Mouse (Mus musculus): ENCODE data around the gene Ankrd27. TPM values are rescaled to one million over a fixed set of nuclear protein-coding genes. Genes with fewer than 3 reads are reported as not detected.

Ankrd27 gene
- polyA plus RNA-seq, 1 experiment from 2014 or later, result 19.5 TPM

- H3K36me3 ChIP-seq (ENCODE audit: control insufficient read depth, insufficient read depth, low read length), result peaks cover 80% of the 10 kb centered on the region
- 88% methylated on average over 4 of the region's 4 CpGs for WGBS
- H3K4me3 ChIP-seq (ENCODE audit: control insufficient read depth in 1 of 2, insufficient read depth in 1 of 2, low read depth in 1 of 2, low read length in 2 of 2), result no peak overlapping the region
- H3K27me3 ChIP-seq (ENCODE audit: control insufficient read depth, insufficient read depth, low read length), result no peaks in the 10 kb centered on the region
- no peaks in the 10 kb centered on the region for H3K9me3 ChIP-seq (ENCODE audit: control insufficient read depth, low read length)
- no peak overlapping the region for H3K27ac ChIP-seq (replicated peaks in 1 of 2; ENCODE audit: control insufficient read depth in 1 of 2, insufficient read depth in 1 of 2, low read depth in 2 of 2, low read length in 2 of 2)
- no peak for ATAC-seq (ENCODE audit: insufficient number of reproducible peaks, insufficient read depth, low FRiP score, low read depth)
- no peak overlapping the region for H3K9ac ChIP-seq (ENCODE audit: low read length)
- H3K4me2 ChIP-seq (ENCODE audit: low read length), result no peak overlapping the region
- no peaks in the 10 kb centered on the region for H3K4me1 ChIP-seq (ENCODE audit: control insufficient read depth in 2 of 2, insufficient read depth in 2 of 2, low read length in 2 of 2)
Measured at GRCm38 (mm10) chr7:35617513-35617912, 31.5 kb downstream of the Ankrd27 start.

- no peak overlapping the region for H3K4me2 ChIP-seq (ENCODE audit: low read length)
- H3K4me1 ChIP-seq (ENCODE audit: control insufficient read depth in 2 of 2, insufficient read depth in 2 of 2, low read length in 2 of 2), result no peaks in the 10 kb centered on the region
- no peak overlapping the region for H3K9ac ChIP-seq (ENCODE audit: low read length)
- H3K36me3 ChIP-seq (ENCODE audit: control insufficient read depth, insufficient read depth, low read length), result peaks cover 80% of the 10 kb centered on the region
- ATAC-seq (ENCODE audit: insufficient number of reproducible peaks, insufficient read depth, low FRiP score, low read depth), result no peak
- 86% methylated on average over 10 of the region's 10 CpGs for WGBS
- no peaks in the 10 kb centered on the region for H3K27me3 ChIP-seq (ENCODE audit: control insufficient read depth, insufficient read depth, low read length)
- H3K4me3 ChIP-seq (ENCODE audit: control insufficient read depth in 1 of 2, insufficient read depth in 1 of 2, low read depth in 1 of 2, low read length in 2 of 2), result no peak overlapping the region
- no peak overlapping the region for H3K27ac ChIP-seq (replicated peaks in 1 of 2; ENCODE audit: control insufficient read depth in 1 of 2, insufficient read depth in 1 of 2, low read depth in 2 of 2, low read length in 2 of 2)
- H3K9me3 ChIP-seq (ENCODE audit: control insufficient read depth, low read length), result no peaks in the 10 kb centered on the region
Measured at GRCm38 (mm10) chr7:35622626-35623025, 36.6 kb downstream of the Ankrd27 start.

GRCm38 (mm10) chr7:35626038-35626437 lies 40.0 kb downstream of the Ankrd27 start:
- H3K9me3 ChIP-seq (ENCODE audit: control insufficient read depth, low read length), result no peaks in the 10 kb centered on the region
- no peak overlapping the region for H3K9ac ChIP-seq (ENCODE audit: low read length)
- H3K36me3 ChIP-seq (ENCODE audit: control insufficient read depth, insufficient read depth, low read length), result peaks cover 78% of the 10 kb centered on the region
- 93% methylated on average over 5 of the region's 5 CpGs for WGBS
- no peak overlapping the region for H3K27ac ChIP-seq (replicated peaks in 1 of 2; ENCODE audit: control insufficient read depth in 1 of 2, insufficient read depth in 1 of 2, low read depth in 2 of 2, low read length in 2 of 2)
- no peaks in the 10 kb centered on the region for H3K4me1 ChIP-seq (ENCODE audit: control insufficient read depth in 2 of 2, insufficient read depth in 2 of 2, low read length in 2 of 2)
- no peak for ATAC-seq (ENCODE audit: insufficient number of reproducible peaks, insufficient read depth, low FRiP score, low read depth)
- no peaks in the 10 kb centered on the region for H3K27me3 ChIP-seq (ENCODE audit: control insufficient read depth, insufficient read depth, low read length)
- no peak overlapping the region for H3K4me3 ChIP-seq (ENCODE audit: control insufficient read depth in 1 of 2, insufficient read depth in 1 of 2, low read depth in 1 of 2, low read length in 2 of 2)
- no peak overlapping the region for H3K4me2 ChIP-seq (ENCODE audit: low read length)

- no peak for ATAC-seq (ENCODE audit: insufficient number of reproducible peaks, insufficient read depth, low FRiP score, low read depth)
- Histone ChIP-seq H3K36me3 (ENCODE audit: control insufficient read depth, insufficient read depth, low read length) (peaks cover 79% of the 10 kb centered on the region), H3K9me3 (ENCODE audit: control insufficient read depth, low read length) (no peaks in the 10 kb centered on the region), H3K27me3 (ENCODE audit: control insufficient read depth, insufficient read depth, low read length) (no peaks in the 10 kb centered on the region), H3K27ac (replicated peaks in 1 of 2; ENCODE audit: control insufficient read depth in 1 of 2, insufficient read depth in 1 of 2, low read depth in 2 of 2, low read length in 2 of 2) (no peak overlapping the region), H3K4me3 (ENCODE audit: control insufficient read depth in 1 of 2, insufficient read depth in 1 of 2, low read depth in 1 of 2, low read length in 2 of 2) (no peak overlapping the region), H3K9ac (ENCODE audit: low read length) (no peak overlapping the region), H3K4me2 (ENCODE audit: low read length) (no peak overlapping the region), H3K4me1 (ENCODE audit: control insufficient read depth in 2 of 2, insufficient read depth in 2 of 2, low read length in 2 of 2) (no peaks in the 10 kb centered on the region)
- WGBS, result 91% methylated on average over 10 of the region's 10 CpGs
Measured at GRCm38 (mm10) chr7:35627371-35627770, 41.3 kb downstream of the Ankrd27 start.

GRCm38 (mm10) chr7:35628496-35628895 lies 42.5 kb downstream of the Ankrd27 start:
- Histone ChIP-seq H3K4me3 (ENCODE audit: control insufficient read depth in 1 of 2, insufficient read depth in 1 of 2, low read depth in 1 of 2, low read length in 2 of 2) (no peak overlapping the region), H3K4me2 (ENCODE audit: low read length) (no peak overlapping the region), H3K27me3 (ENCODE audit: control insufficient read depth, insufficient read depth, low read length) (no peaks in the 10 kb centered on the region), H3K9me3 (ENCODE audit: control insufficient read depth, low read length) (no peaks in the 10 kb centered on the region), H3K36me3 (ENCODE audit: control insufficient read depth, insufficient read depth, low read length) (peaks cover 78% of the 10 kb centered on the region), H3K27ac (replicated peaks in 1 of 2; ENCODE audit: control insufficient read depth in 1 of 2, insufficient read depth in 1 of 2, low read depth in 2 of 2, low read length in 2 of 2) (no peak overlapping the region), H3K4me1 (ENCODE audit: control insufficient read depth in 2 of 2, insufficient read depth in 2 of 2, low read length in 2 of 2) (no peaks in the 10 kb centered on the region), H3K9ac (ENCODE audit: low read length) (no peak overlapping the region)
- WGBS, result 73% methylated on average over 5 of the region's 5 CpGs
- ATAC-seq (ENCODE audit: insufficient number of reproducible peaks, insufficient read depth, low FRiP score, low read depth), result no peak

- H3K27ac ChIP-seq (replicated peaks in 1 of 2; ENCODE audit: control insufficient read depth in 1 of 2, insufficient read depth in 1 of 2, low read depth in 2 of 2, low read length in 2 of 2), result no peak overlapping the region
- H3K9me3 ChIP-seq (ENCODE audit: control insufficient read depth, low read length), result no peaks in the 10 kb centered on the region
- H3K4me3 ChIP-seq (ENCODE audit: control insufficient read depth in 1 of 2, insufficient read depth in 1 of 2, low read depth in 1 of 2, low read length in 2 of 2), result no peak overlapping the region
- H3K27me3 ChIP-seq (ENCODE audit: control insufficient read depth, insufficient read depth, low read length), result no peaks in the 10 kb centered on the region
- no peak for ATAC-seq (ENCODE audit: insufficient number of reproducible peaks, insufficient read depth, low FRiP score, low read depth)
- WGBS, result 62% methylated on average over 6 of the region's 6 CpGs
- no peak overlapping the region for H3K9ac ChIP-seq (ENCODE audit: low read length)
- peaks cover 73% of the 10 kb centered on the region for H3K36me3 ChIP-seq (ENCODE audit: control insufficient read depth, insufficient read depth, low read length)
- H3K4me2 ChIP-seq (ENCODE audit: low read length), result no peak overlapping the region
- H3K4me1 ChIP-seq (ENCODE audit: control insufficient read depth in 2 of 2, insufficient read depth in 2 of 2, low read length in 2 of 2), result peaks cover 0 to 2% of the 10 kb centered on the region in 2 experiments; a peak in 1 of 4 replicates
Measured at GRCm38 (mm10) chr7:35636229-35636628, 50.2 kb downstream of the Ankrd27 start.

- WGBS, result 89% methylated on average over 9 of the region's 9 CpGs
- no peak overlapping the region for H3K9ac ChIP-seq (ENCODE audit: low read length)
- ATAC-seq (ENCODE audit: insufficient number of reproducible peaks, insufficient read depth, low FRiP score, low read depth), result no peak
- H3K27me3 ChIP-seq (ENCODE audit: control insufficient read depth, insufficient read depth, low read length), result no peaks in the 10 kb centered on the region
- H3K4me3 ChIP-seq (ENCODE audit: control insufficient read depth in 1 of 2, insufficient read depth in 1 of 2, low read depth in 1 of 2, low read length in 2 of 2), result no peak overlapping the region
- no peaks in the 10 kb centered on the region for H3K9me3 ChIP-seq (ENCODE audit: control insufficient read depth, low read length)
- no peak overlapping the region for H3K27ac ChIP-seq (replicated peaks in 1 of 2; ENCODE audit: control insufficient read depth in 1 of 2, insufficient read depth in 1 of 2, low read depth in 2 of 2, low read length in 2 of 2)
- peaks cover 73% of the 10 kb centered on the region for H3K36me3 ChIP-seq (ENCODE audit: control insufficient read depth, insufficient read depth, low read length)
- peaks cover 0 to 2% of the 10 kb centered on the region in 2 experiments; a peak in 1 of 4 replicates for H3K4me1 ChIP-seq (ENCODE audit: control insufficient read depth in 2 of 2, insufficient read depth in 2 of 2, low read length in 2 of 2)
- H3K4me2 ChIP-seq (ENCODE audit: low read length), result no peak overlapping the region
Measured at GRCm38 (mm10) chr7:35636874-35637273, 50.8 kb downstream of the Ankrd27 start.

- Histone ChIP-seq H3K4me2 (ENCODE audit: low read length) (no peak overlapping the region), H3K36me3 (ENCODE audit: control insufficient read depth, insufficient read depth, low read length) (peaks cover 85% of the 10 kb centered on the region), H3K4me3 (ENCODE audit: control insufficient read depth in 1 of 2, insufficient read depth in 1 of 2, low read depth in 1 of 2, low read length in 2 of 2) (no peak overlapping the region), H3K9ac (ENCODE audit: low read length) (no peak overlapping the region), H3K27ac (replicated peaks in 1 of 2; ENCODE audit: control insufficient read depth in 1 of 2, insufficient read depth in 1 of 2, low read depth in 2 of 2, low read length in 2 of 2) (no peak overlapping the region), H3K27me3 (ENCODE audit: control insufficient read depth, insufficient read depth, low read length) (no peaks in the 10 kb centered on the region), H3K9me3 (ENCODE audit: control insufficient read depth, low read length) (no peaks in the 10 kb centered on the region), H3K4me1 (ENCODE audit: control insufficient read depth in 2 of 2, insufficient read depth in 2 of 2, low read length in 2 of 2) (peaks cover 0 to 2% of the 10 kb centered on the region in 2 experiments; a peak in 1 of 4 replicates)
- WGBS, result 58% methylated on average over 6 of the region's 6 CpGs
- ATAC-seq (ENCODE audit: insufficient number of reproducible peaks, insufficient read depth, low FRiP score, low read depth), result no peak
Measured at GRCm38 (mm10) chr7:35640072-35640471, 54.0 kb downstream of the Ankrd27 start.

Data from heart, embryonic 14.5 days (tissue).